Mouse (Mus musculus): ENCODE measurements around the gene Scaf8. TPM values are rescaled to one million over a fixed set of nuclear protein-coding genes. Genes with fewer than 3 reads are reported as not detected.
"Not testable (repeated sequence)": the region's sequence is repeated elsewhere in the genome, so short reads cannot be mapped to it uniquely, and the experiment has no call there.

Scaf8 gene
- total and polyA plus RNA-seq, 3 experiments: 14.4 to 24.6 TPM; not detected in 1

DNA sequence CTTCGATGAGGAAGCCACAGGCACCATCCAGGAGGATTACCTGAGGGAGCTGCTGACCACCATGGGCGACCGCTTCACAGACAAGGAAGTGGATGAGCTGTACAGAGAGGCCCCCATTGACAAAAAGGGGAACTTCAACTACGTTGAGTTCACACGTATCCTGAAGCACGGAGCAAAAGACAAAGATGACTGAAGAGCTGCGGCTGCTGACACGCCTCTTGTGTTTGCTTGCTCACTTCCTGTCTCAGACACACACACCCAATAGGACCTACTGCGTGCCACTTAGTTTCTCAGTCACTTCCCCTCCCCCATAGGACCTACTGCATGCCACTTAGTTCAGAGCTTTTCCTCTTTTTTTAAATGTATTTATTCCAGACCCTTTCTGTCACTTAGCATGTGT, 41.4 kb downstream of the Scaf8 start:
- TF ChIP-seq MXI1 (IDR thresholded peaks at IDR 0.05; ENCODE audit: low read depth, low read length) (0 out of 2 replicates have a peak, but pooled peaks have one; percentile 29), ETS1 (IDR thresholded peaks at IDR 0.05; ENCODE audit: low read depth, low read length) (peak; percentile 76; the same call in 1 of the 2 replicates), SIN3A (IDR thresholded peaks at IDR 0.05; ENCODE audit: low read length) (peak; percentile 54; the same call in 1 of the 2 replicates), RCOR1 (IDR thresholded peaks at IDR 0.05; ENCODE audit: low read depth, low read length) (0 out of 2 replicates have a peak, but pooled peaks have one; percentile 13), CHD1 (IDR thresholded peaks at IDR 0.05; ENCODE audit: low read depth, low read length) (0 out of 2 replicates have a peak, but pooled peaks have one; percentile 51), MAX (IDR thresholded peaks at IDR 0.05; ENCODE audit: low read length) (0 out of 2 replicates have a peak, but pooled peaks have one; percentile 50), CHD2 (IDR thresholded peaks at IDR 0.05; ENCODE audit: low read length) (peak; percentile 58), HCFC1 (IDR thresholded peaks at IDR 0.05; ENCODE audit: low read depth, low read length) (0 out of 2 replicates have a peak, but pooled peaks have one; percentile 60), ZKSCAN1 (IDR thresholded peaks at IDR 0.05; ENCODE audit: low read depth, low read length) (peak; percentile 100), EP300 (IDR thresholded peaks at IDR 0.05; ENCODE audit: low read depth in 1 of 2, low read length in 2 of 2) (peak; percentile 43 to 54; a peak in 3 of 4 replicates), ZNF384 (IDR thresholded peaks at IDR 0.05; ENCODE audit: low read depth, low read length) (0 out of 2 replicates have a peak, but pooled peaks have one; percentile 5), ELF1 (IDR thresholded peaks at IDR 0.05; ENCODE audit: low read depth, low read length) (peak; percentile 71), MYC (IDR thresholded peaks at IDR 0.05; ENCODE audit: low read depth, low read length) (peak; percentile 71; the same call in 1 of the 2 replicates)
- peak overlapping the region; percentile 72 for H3K27ac ChIP-seq (ENCODE audit: control insufficient read depth, low read depth, low read length)
- not testable (repeated sequence) for H3K27me3 ChIP-seq (ENCODE audit: control insufficient read depth in 1 of 2, insufficient read depth in 2 of 2, low read length in 2 of 2); H3K9me3 ChIP-seq (replicated peaks; ENCODE audit: insufficient read depth, low read length); H3K79me2 ChIP-seq (ENCODE audit: control insufficient read depth, insufficient read depth, low read length, poor library complexity); H3K4me3 ChIP-seq (ENCODE audit: control insufficient read depth in 1 of 2, insufficient read depth in 1 of 2, low read depth in 2 of 2, low read length in 2 of 2); H3K9ac ChIP-seq (ENCODE audit: control insufficient read depth, low read depth, low read length, poor library complexity, severe bottlenecking); H3K4me1 ChIP-seq (ENCODE audit: control insufficient read depth in 1 of 2, insufficient read depth in 2 of 2, low read length in 2 of 2)
- DNase-seq (ENCODE audit: low read depth, low spot score): peak; percentile 94
- H3K36me3 ChIP-seq (ENCODE audit: control insufficient read depth in 1 of 2, insufficient read depth in 2 of 2, low read length in 2 of 2): peaks cover 14 to 15% of the 10 kb centered on the region in 2 experiments

DNA sequence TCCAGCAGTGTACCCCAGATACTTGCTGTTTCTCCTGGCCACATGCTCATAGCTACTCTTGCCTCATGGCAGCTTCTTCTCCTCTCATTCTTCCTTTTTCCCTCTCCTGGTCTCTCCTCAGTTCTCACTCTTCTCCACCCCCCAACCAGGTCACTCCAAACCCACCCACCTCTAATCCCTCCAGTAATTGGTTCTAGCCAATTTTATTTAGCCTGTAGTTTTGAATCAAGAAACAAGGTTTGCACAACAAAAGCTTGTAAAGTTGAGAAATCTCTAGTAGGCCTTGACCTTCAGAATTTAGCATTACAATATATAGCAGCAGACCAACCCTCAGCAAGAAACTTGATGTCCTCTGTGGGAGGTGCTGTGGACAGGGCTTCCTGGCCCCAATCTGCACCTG, 42.2 kb downstream of the Scaf8 start:
- Histone ChIP-seq H3K27me3 (ENCODE audit: control insufficient read depth in 1 of 2, insufficient read depth in 2 of 2, low read length in 2 of 2) (no peaks in the 10 kb centered on the region), H3K36me3 (ENCODE audit: control insufficient read depth in 1 of 2, insufficient read depth in 2 of 2, low read length in 2 of 2) (peaks cover 14 to 15% of the 10 kb centered on the region in 2 experiments), H3K4me3 (ENCODE audit: control insufficient read depth in 1 of 2, insufficient read depth in 1 of 2, low read depth in 2 of 2, low read length in 2 of 2) (no peak overlapping the region), H3K79me2 (ENCODE audit: control insufficient read depth, insufficient read depth, low read length, poor library complexity) (no peaks in the 10 kb centered on the region), H3K9ac (ENCODE audit: control insufficient read depth, low read depth, low read length, poor library complexity, severe bottlenecking) (no peak overlapping the region), H3K27ac (ENCODE audit: control insufficient read depth, low read depth, low read length) (no peak overlapping the region), H3K4me1 (ENCODE audit: control insufficient read depth in 1 of 2, insufficient read depth in 2 of 2, low read length in 2 of 2) (peaks cover 0 to 6% of the 10 kb centered on the region in 2 experiments; a peak in 3 of 4 replicates), H3K9me3 (replicated peaks; ENCODE audit: insufficient read depth, low read length) (no peaks in the 10 kb centered on the region)
- DNase-seq (ENCODE audit: low read depth, low spot score): no peak
- TF ChIP-seq UBTF (IDR thresholded peaks at IDR 0.05; ENCODE audit: borderline replicate concordance, insufficient read depth, low read depth, low read length): no peak
- no peak for TF ChIP-seq JUND (IDR thresholded peaks at IDR 0.05; ENCODE audit: low read depth, low read length)
- no peak for TF ChIP-seq NRF1 (IDR thresholded peaks at IDR 0.05; ENCODE audit: insufficient read depth, low read depth, low read length, poor library complexity, severe bottlenecking)
- no peak for TF ChIP-seq MAX (IDR thresholded peaks at IDR 0.05; ENCODE audit: low read length)
- no peak for TF ChIP-seq CHD1 (IDR thresholded peaks at IDR 0.05; ENCODE audit: low read depth, low read length)
- TF ChIP-seq TBP (IDR thresholded peaks at IDR 0.05; ENCODE audit: low read depth, low read length): no peak
- no peak for TF ChIP-seq BHLHE40 (IDR thresholded peaks at IDR 0.05; ENCODE audit: borderline replicate concordance, low read depth, low read length)
- no peak for TF ChIP-seq SIN3A (IDR thresholded peaks at IDR 0.05; ENCODE audit: low read length)
- no peak for TF ChIP-seq RAD21 (IDR thresholded peaks at IDR 0.05; ENCODE audit: low read depth, low read length)
- no peak for TF ChIP-seq ETS1 (IDR thresholded peaks at IDR 0.05; ENCODE audit: low read depth, low read length)
- no peak for TF ChIP-seq GATA1 (IDR thresholded peaks at IDR 0.05; ENCODE audit: low read depth, low read length)
- no peak for TF ChIP-seq NELFE (IDR thresholded peaks at IDR 0.05; ENCODE audit: low read depth, low read length)
- no peak for TF ChIP-seq MAFK (IDR thresholded peaks at IDR 0.05; ENCODE audit: borderline replicate concordance, low read depth, low read length)
- no peak for TF ChIP-seq GABPA (IDR thresholded peaks at IDR 0.05; ENCODE audit: low read depth, low read length)
